Mouse (Mus musculus) c-Kit-positive CD71-positive TER-119-positive erythroid progenitor cells, embryonic 14.5 days (primary cell): ENCODE measurements around the gene Rmnd1.
"Not testable (repeated sequence)": the region's sequence is repeated elsewhere in the genome, so short reads cannot be mapped to it uniquely, and the experiment has no call there.

Experiments used
- DNase-seq: peaks from one replicate; pipeline ENCODE4 v3.0.0-alpha.2; 2013; ENCODE audit warnings: low spot score

Gene Rmnd1

GRCm38 (mm10) chr10:4432123-4432931 is at the start of gene Rmnd1, which contains the start of gene Armt1:
Gene Rmnd1 (minus strand): TSS chr10:4432388.
Gene Armt1 (plus strand): TSS chr10:4432467.
- DNase-seq = peak; percentile 92

DNA sequence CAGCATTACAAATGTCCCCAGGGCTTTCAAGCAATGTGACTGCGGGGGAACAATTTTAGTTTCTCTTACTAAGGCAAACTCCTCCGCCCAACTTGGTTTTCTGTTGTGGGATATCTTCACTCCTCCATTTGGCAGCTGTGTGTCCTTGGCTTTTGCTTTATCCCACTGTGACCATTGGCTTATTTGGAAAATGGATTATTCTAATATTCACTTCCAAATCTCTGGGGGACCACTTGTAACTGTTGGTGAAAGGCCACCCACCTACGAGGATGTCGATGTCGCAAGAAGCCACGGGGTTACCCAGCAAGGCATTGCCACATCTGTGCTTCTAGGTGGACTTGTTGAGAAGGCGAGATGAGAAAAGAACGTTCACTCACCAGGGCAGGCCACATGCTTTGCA is 49.5 kb upstream of the Rmnd1 start:
- DNase-seq = no peak

GRCm38 (mm10) chr10:4480929-4481328 is 48.7 kb upstream of the Rmnd1 start:
- no peak for DNase-seq

DNA sequence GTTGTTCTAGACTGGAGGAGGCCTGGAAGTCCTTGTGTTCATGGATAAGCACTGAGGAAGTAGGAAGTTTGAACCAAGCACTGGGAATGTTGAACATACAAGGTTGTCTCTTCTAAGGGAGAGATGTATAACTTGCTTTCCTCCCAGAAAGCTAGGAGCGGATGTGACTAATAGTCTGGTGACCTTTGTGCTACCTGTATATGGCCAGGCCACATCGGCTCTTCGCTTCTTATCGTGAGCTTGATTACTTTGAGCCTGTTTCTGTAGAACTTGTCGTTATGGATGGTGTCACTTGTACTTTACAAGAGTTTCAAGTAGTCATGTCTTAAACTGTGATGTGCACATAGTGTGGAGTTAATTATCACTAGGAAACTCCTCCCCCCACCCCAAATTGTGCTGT is 44.4 kb upstream of the Rmnd1 start:
- no peak for DNase-seq

DNA sequence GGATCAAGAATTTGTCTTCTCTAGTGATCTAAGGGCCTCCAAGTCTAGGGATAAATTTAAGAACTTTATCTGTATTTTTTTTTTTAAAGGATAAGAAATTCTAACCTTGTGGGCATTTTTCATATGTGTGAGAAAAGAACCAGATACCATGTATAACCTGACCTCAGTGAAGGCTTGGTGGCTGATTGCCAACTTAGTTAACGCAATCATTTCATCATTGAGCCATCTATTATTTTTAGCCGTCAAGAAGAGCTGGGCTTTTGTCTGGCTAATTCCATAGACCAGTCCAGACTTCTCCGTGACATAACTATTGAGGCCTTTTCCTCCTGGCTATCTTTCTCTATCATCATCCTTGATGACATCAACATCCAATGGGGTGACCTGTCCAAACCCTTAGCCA is 43.2 kb upstream of the Rmnd1 start:
- DNase-seq = no peak

DNA sequence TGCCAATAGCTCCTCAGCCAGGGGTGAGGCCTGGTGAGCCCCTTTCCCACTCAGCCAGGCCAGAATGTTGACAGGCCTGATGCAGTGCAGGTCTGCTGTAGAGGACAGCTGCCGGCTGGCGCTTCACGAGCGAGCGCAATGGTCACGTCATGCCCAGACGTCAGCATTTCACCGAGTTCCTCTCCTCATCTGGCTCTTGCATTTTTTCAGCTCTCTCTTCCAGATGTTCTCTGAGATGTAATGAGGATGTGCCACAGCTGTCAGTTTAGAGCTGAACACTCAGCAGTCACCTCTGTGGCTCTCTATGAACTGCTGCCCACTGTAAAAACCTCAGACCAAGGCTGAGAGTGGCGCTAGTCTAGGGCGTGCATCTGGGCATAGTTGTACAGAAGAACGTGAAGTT is 41.4 kb upstream of the Rmnd1 start:
- no peak for DNase-seq

- no peak for DNase-seq
These were observed 37.2 kb upstream of the Rmnd1 start for GRCm38 (mm10) chr10:4469406-4469805.

- no peak for DNase-seq
These were observed 33.6 kb upstream of the Rmnd1 start for GRCm38 (mm10) chr10:4465799-4466198.

DNA sequence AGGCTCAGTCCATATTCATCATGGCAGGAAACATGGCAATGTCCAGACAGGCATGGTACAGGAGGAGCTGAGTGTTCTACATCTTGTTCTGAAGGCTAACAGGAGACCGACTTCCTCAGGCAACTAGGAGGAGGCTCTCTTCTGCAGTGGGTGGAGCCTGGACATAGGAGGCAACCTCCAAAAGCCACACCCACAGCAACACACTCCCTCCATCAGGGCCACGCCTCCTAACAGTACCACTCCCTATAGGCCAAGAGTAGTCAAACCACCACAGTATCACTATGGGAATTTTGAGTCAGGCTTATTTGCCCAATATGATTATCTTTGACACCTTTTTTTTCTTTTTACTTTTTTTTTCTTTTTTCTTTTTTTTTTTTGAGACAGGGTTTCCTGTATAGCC is 28.0 kb upstream of the Rmnd1 start:
- peak; percentile 35 for DNase-seq

DNA sequence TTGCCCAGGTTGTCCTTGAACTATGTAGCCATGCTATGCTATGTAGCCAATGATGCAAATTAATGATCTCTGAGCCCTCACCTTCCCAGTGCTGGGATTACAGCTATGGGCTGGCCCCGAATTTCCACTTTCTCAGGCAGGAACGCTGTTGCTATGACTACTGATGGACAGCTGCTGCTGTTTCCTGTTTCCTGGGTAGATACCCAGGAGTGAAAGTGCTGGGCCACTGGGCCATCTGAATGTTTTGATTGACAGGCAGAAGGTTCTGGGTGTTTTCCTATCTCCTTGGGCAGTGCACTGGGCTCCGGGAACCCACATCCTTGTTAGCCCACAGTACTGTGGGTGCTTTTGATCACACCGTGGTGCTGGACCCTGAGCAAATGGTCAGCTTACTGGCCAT is 24.2 kb upstream of the Rmnd1 start:
- no peak for DNase-seq

- no peak for DNase-seq
These were observed 3.2 kb upstream of the Rmnd1 start for GRCm38 (mm10) chr10:4435416-4435815.

DNA sequence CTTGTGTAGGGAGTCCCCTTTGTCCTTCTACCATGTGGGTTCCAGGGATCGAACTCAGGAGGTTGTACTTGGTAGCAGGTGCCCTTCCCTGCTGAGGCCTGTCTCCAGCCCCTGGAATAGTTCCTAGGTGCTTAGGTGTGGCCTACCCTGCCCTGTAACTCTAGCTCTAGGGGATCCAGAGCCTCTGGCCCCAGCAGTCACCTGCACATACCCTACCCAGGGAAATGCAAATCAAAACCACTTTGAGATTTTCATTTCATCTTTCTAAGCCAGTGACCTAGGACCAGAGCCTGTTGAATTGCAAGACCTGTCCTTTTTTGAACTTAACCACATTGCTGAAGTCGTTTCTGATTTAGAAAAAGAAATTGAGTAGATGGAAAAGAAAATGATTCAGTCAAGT is 1.7 kb upstream of the Rmnd1 start:
- not testable (repeated sequence) for DNase-seq

GRCm38 (mm10) chr10:4432996-4433755 is 988 bp upstream of the Rmnd1 start:
- peak; percentile 15 for DNase-seq

DNA sequence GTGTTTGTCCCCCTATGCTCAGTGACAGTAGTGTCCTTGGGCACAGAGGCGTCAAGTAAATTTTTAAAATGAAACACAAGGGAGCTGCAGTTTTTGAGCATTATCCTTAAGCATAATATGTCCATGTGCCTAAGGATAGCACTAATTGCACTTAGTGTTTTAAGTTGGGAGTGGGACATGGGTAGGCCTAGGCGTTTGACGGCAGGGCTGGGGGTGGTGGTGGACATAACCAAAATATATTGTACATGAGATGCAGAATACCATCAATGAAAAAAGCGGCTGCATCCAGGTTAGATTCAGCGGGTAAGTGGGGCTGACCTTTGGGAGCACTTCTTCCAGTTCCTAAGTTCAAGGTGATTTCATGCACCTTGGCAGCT is 454 bp downstream of the Rmnd1 start:
- DNase-seq = no peak

- no peak for DNase-seq
These were observed 1.4 kb downstream of the Rmnd1 start for GRCm38 (mm10) chr10:4430826-4431225.

DNA sequence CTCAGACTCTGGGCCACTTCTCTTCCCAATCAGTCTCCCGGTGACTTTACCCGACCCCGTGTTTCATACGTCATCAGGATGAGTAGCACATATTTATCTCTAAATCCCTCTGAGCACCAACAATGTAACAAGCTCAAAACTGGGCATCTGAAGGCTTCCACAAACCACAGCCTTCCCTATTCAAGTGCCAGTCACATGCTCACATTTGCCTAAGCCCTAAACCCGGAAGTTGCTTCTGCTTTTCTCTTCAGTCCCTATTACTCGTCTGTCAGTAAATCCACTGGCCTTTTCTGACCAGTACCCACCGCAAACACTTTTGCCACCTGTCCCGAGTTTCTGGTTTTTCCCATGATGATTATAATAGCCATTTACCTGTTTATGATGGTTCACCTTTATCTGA is 1.8 kb downstream of the Rmnd1 start:
- no peak for DNase-seq

DNA sequence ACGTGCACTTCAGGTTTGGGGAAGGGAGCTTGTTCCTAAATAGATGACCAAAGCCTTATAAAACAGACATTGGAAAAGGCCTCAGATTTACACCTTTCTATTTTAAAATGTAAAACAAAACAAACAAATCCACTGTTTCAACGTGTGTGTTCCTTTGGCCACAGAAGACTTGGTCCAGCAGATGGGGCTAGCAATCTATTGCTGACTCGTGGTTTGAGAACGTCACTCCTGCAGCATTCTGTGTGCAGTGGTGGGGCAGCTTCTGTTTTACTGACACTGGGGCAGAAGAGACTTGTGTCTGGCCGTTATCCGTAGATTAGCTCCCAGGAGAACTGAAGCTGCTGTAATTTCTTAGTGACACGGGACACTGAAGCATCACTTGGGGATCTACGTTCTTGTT is 6.9 kb downstream of the Rmnd1 start:
- DNase-seq = no peak

GRCm38 (mm10) chr10:4407191-4407590 is 25.0 kb downstream of the Rmnd1 start:
- DNase-seq = no peak

DNA sequence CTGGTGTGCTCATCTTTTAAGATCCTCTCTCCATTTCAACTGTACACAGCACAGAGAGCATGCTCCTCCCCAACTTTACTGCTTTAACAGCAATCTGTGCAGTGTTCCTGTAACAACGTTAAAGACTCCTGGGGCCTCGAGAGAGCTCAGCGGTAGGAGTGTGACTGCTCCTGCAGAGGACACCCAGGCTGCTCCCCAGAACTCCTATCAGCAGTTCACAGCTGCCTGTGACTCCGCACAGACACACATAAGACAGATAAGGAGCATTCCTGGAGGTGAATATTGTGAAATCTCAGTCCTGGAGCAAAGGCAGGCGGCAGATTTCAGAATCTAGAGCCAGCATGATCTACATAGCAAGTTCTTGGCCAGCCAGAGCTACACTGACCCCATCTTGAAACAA is 26.7 kb downstream of the Rmnd1 start:
- peak; percentile 72 for DNase-seq

DNA sequence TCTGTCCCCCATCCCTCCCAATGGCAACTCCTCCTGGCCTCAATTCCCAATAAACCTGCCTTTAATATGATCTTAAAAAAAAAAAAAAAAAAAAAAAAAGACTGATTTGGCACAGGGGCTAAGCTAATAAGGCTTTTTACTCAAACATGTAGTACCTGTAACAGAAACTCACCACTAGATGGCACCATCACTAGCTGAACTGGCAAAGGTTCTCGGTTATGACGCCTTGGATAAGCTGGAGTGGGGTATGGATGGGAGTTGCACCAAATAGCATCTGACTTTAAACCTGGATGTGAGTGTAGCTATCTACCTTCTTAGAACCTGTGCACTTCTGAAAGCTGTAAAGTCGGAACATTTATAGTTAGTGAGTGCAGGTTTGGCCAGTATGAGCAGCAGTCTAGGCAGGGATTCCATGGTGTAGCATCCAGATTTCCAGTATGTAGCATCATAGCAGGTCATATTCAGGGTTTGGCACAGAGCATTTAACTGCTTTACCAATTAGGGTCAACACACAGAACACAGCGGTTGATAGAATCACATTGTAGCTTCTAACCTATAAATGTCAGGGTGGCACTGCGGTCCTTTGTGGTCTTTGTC is 27.2 kb downstream of the Rmnd1 start:
- DNase-seq = peak; percentile 57

GRCm38 (mm10) chr10:4398058-4398457 is 34.1 kb downstream of the Rmnd1 start:
- no peak for DNase-seq

GRCm38 (mm10) chr10:4395321-4395720 is 36.9 kb downstream of the Rmnd1 start:
- DNase-seq = no peak

DNA sequence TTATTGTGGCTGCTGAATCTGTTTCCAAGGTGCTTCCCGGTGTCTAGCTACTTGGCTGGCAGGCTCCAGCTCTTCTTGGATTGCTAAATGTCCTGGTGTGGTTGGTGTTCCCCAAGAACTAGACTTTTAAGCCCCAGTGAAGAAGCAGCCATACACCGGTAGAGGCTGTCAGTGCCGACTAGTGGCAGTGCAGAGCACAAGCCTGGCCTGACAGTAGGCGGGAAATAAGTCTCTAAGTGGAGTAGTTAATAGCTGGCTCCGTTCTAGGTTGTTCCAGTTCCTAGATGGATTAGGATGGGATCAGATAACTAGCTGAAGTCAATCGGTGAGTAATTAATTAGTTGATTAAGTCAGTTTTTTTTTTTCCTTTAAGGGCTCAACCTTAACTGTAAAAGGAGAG is 40.3 kb downstream of the Rmnd1 start:
- DNase-seq = no peak
